28 mouse cellular contexts compared by ENCODE assay signal in the genomic region with DNA sequence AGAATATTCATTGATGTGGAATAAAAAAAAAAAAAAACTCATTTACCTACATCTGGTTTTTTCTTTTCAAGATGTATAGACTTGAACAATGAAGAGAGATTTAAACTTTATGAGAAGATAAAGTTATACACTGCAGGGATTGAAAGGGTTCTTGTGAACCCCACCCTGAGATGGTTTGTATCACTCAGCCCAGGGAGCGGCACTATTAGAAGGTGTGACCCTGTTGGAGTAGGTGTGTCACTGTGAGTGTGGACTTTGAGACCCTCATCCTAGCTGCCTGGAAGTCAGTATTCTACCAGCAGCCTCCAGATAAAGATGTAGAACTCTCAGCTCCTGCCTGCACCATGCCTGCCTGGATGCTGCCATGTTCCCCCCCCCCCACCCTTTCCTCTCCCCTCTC.
"Had no signal": no experiment of that assay in that cellular context is flagged by ENCODE, and none has a peak within 500 bp of the region (broad histone marks: within the 10 kb centered on the region; RNA-seq: fewer than 3 reads in every experiment).

No protein-coding gene starts in this region.

- H3K9me3 ChIP-seq: embryonic facial prominence, embryonic 10.5 days; embryonic facial prominence, embryonic 12.5 days; embryonic facial prominence, embryonic 13.5 days; embryonic facial prominence, embryonic 15.5 days; forebrain, embryonic 10.5 days; forebrain, embryonic 12.5 days; forebrain, embryonic 13.5 days; forebrain, embryonic 15.5 days had no signal

- H3K4me1 ChIP-seq: embryonic facial prominence, embryonic 12.5 days; embryonic facial prominence, embryonic 15.5 days; forebrain, embryonic 12.5 days; forebrain, embryonic 13.5 days; forebrain, embryonic 15.5 days had no signal

- H3K4me2 ChIP-seq: embryonic facial prominence, embryonic 12.5 days; embryonic facial prominence, embryonic 13.5 days; embryonic facial prominence, embryonic 15.5 days; forebrain, embryonic 12.5 days; forebrain, embryonic 13.5 days; forebrain, embryonic 15.5 days had no signal

- DNase-seq: cerebellum, adult 18-20 months; cerebellum, adult 2 months; cerebellum, adult 8-10 months; cerebellum, adult 9-10 months; cerebellum, adult 9-11 months; cerebellum, postnatal 10 days; cerebellum, postnatal 14 days; cerebellum, postnatal 25 days; cerebellum, postnatal 36 days; embryo, embryonic 11 days; gastrocnemius, adult 2 months; gastrocnemius, postnatal 10 days; gastrocnemius, postnatal 14 days; gastrocnemius, postnatal 25 days; gastrocnemius, postnatal 36 days; heart, adult 2 months had no signal

- H3K9ac ChIP-seq: embryonic facial prominence, embryonic 12.5 days; embryonic facial prominence, embryonic 13.5 days; embryonic facial prominence, embryonic 15.5 days; forebrain, embryonic 12.5 days; forebrain, embryonic 13.5 days; forebrain, embryonic 15.5 days; forebrain, postnatal 0 days had no signal

- ATAC-seq: forebrain, embryonic 13.5 days; forebrain, embryonic 14.5 days; forebrain, embryonic 15.5 days; forebrain, embryonic 16.5 days; forebrain, postnatal 0 days had no signal

- H3K4me3 ChIP-seq: embryonic facial prominence, embryonic 10.5 days; embryonic facial prominence, embryonic 12.5 days; embryonic facial prominence, embryonic 13.5 days; embryonic facial prominence, embryonic 15.5 days; erythroblast, embryonic 14.5 days; forebrain, embryonic 10.5 days; forebrain, embryonic 12.5 days; forebrain, embryonic 13.5 days; forebrain, embryonic 15.5 days; gastrocnemius, adult 2 months; heart, adult 2 months had no signal

- H3K27me3 ChIP-seq: embryonic facial prominence, embryonic 12.5 days; embryonic facial prominence, embryonic 13.5 days; embryonic facial prominence, embryonic 15.5 days; forebrain, embryonic 12.5 days; forebrain, embryonic 13.5 days; forebrain, embryonic 15.5 days had no signal

- H3K27ac ChIP-seq: embryonic facial prominence, embryonic 10.5 days; embryonic facial prominence, embryonic 12.5 days; embryonic facial prominence, embryonic 13.5 days; embryonic facial prominence, embryonic 15.5 days; forebrain, embryonic 10.5 days; forebrain, embryonic 12.5 days; forebrain, embryonic 13.5 days; forebrain, embryonic 15.5 days; gastrocnemius, adult 2 months; heart, adult 2 months had no signal

- H3K36me3 ChIP-seq: embryonic facial prominence, embryonic 10.5 days; embryonic facial prominence, embryonic 12.5 days; embryonic facial prominence, embryonic 13.5 days; embryonic facial prominence, embryonic 15.5 days; forebrain, embryonic 10.5 days; forebrain, embryonic 12.5 days; forebrain, embryonic 15.5 days had no signal
